Mouse (Mus musculus): ENCODE measurements around the gene Por. TPM values are rescaled to one million over a fixed set of nuclear protein-coding genes. Genes with fewer than 3 reads are reported as not detected.

Gene Por
- total RNA-seq (2014; rRNA removed) (75.2 and 85.5 TPM in 2 replicates), polyA plus RNA-seq (2015; fragmentation: Nextera tagmentation; extraction: Ambion mirVana) (94.1 and 96.5 TPM in 2 replicates)

DNA sequence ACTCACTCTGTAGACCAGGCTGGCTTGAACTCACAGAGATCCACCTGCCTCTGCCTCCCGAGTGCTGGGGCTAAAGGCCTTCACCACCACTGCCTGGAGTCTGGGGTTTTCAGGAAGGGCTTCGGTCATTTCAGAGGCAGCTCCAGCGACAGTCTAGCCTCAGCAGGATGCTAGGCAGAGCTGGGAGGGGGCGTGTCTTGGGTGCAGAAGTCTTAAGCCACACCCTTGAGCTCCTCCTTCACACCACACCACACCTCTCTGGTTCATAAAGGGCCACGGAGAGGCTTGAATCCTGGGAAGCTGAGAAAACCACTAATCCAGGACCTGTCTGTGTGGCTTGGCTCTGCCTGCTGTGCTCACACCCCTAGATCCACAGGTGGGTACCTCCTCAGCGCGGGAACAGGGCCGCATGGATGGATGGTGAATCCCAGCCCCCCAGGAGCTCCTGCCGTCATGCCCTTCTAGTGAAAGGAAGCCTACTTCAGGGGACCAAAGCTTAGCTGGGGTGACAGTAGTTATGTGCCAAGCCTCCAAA, at the start of gene Por:
Gene Por, plus strand, starts transcription at position 293 of the 535 bp plus-strand sequence.
- Histone ChIP-seq H3K4me1 (ENCODE audit: insufficient read depth, low read length) (peaks cover 8% of the 10 kb centered on the region; the same call in 1 of the 2 replicates), H3K36me3 (ENCODE audit: insufficient read depth, low read length) (no peaks in the 10 kb centered on the region), H3K4me3 (ENCODE audit: low read depth, low read length) (no peak within 1 kb of the TSS), H3K4me2 (ENCODE audit: low read depth, low read length, poor library complexity, severe bottlenecking) (no peak within 1 kb of the TSS), H3K9me3 (ENCODE audit: low read length) (no peaks in the 10 kb centered on the region), H3K27ac (ENCODE audit: low read depth, low read length) (no peak within 1 kb of the TSS), H3K9ac (replicated peaks; ENCODE audit: low read length, poor library complexity, severe bottlenecking) (no peak within 1 kb of the TSS), H3K27me3 (ENCODE audit: insufficient read depth, low read length) (no peaks in the 10 kb centered on the region)
- TF ChIP-seq CTCF (IDR thresholded peaks at IDR 0.05) = no peak
- DNase-seq (ENCODE audit: low spot score) = no peak
- no peak for ATAC-seq (ENCODE audit: low FRiP score)
- 29% methylated on average over 9 of the region's 9 CpGs for WGBS

DNA sequence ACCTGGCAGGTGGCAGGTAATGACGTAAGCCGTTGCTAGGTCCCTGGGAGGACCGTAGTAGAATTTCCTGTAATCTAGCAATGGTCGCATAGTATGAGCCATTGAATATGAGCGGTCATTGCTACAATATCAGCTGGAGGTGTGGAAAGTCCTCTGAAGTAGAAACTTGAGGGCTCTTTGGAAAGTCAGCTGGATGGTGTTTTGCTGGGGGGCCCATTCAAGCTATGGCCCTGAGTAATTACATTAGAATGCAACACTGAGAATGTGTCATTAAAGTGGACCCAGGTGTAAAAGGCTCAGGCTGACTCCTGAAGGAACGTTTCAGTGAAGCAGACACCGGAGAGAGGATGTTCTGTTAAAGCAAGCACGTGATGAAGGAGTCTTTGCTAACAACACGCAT, 49.3 kb upstream of the Por start:
- WGBS = 87% methylated on average over 9 of the region's 9 CpGs
- H3K27ac ChIP-seq (ENCODE audit: low read depth, low read length) = no peak overlapping the region
- TF ChIP-seq CTCF (IDR thresholded peaks at IDR 0.05) = no peak
- H3K4me1 ChIP-seq (ENCODE audit: insufficient read depth, low read length) = no peaks in the 10 kb centered on the region
- H3K36me3 ChIP-seq (ENCODE audit: insufficient read depth, low read length) = no peaks in the 10 kb centered on the region
- no peaks in the 10 kb centered on the region for H3K27me3 ChIP-seq (ENCODE audit: insufficient read depth, low read length)
- no peak overlapping the region for H3K4me3 ChIP-seq (ENCODE audit: low read depth, low read length)
- H3K4me2 ChIP-seq (ENCODE audit: low read depth, low read length, poor library complexity, severe bottlenecking) = no peak overlapping the region
- ATAC-seq (ENCODE audit: low FRiP score) = no peak
- no peaks in the 10 kb centered on the region for H3K9me3 ChIP-seq (ENCODE audit: low read length)
- H3K9ac ChIP-seq (replicated peaks; ENCODE audit: low read length, poor library complexity, severe bottlenecking) = no peak overlapping the region
- DNase-seq (ENCODE audit: low spot score) = no peak

DNA sequence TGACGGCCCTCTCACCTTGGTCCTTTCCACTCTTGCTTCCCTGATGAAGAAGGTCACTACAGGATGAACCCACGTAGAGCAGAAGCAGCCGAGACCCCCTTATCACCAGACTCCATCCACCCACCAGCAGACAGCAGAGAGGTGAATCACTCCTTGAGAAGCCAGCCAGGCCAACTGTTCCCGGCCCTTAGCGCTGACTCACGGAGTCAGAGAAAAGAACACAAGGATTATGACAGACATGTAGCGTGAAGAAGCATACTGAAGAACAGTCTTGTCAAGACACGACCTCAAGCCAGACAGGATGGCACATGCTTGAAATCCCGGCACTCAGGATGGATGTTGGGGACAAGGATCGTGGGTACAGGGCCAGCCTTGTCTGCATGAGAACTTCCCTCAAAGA, 48.1 kb upstream of the Por start:
- Histone ChIP-seq H3K4me2 (ENCODE audit: low read depth, low read length, poor library complexity, severe bottlenecking) (no peak overlapping the region), H3K9ac (replicated peaks; ENCODE audit: low read length, poor library complexity, severe bottlenecking) (no peak overlapping the region), H3K9me3 (ENCODE audit: low read length) (no peaks in the 10 kb centered on the region), H3K4me1 (ENCODE audit: insufficient read depth, low read length) (no peaks in the 10 kb centered on the region), H3K36me3 (ENCODE audit: insufficient read depth, low read length) (no peaks in the 10 kb centered on the region), H3K4me3 (ENCODE audit: low read depth, low read length) (no peak overlapping the region), H3K27ac (ENCODE audit: low read depth, low read length) (no peak overlapping the region), H3K27me3 (ENCODE audit: insufficient read depth, low read length) (no peaks in the 10 kb centered on the region)
- WGBS = 85% methylated on average over 10 of the region's 10 CpGs
- DNase-seq (ENCODE audit: low spot score) = no peak
- ATAC-seq (ENCODE audit: low FRiP score) = no peak
- TF ChIP-seq CTCF (IDR thresholded peaks at IDR 0.05) = no peak

DNA sequence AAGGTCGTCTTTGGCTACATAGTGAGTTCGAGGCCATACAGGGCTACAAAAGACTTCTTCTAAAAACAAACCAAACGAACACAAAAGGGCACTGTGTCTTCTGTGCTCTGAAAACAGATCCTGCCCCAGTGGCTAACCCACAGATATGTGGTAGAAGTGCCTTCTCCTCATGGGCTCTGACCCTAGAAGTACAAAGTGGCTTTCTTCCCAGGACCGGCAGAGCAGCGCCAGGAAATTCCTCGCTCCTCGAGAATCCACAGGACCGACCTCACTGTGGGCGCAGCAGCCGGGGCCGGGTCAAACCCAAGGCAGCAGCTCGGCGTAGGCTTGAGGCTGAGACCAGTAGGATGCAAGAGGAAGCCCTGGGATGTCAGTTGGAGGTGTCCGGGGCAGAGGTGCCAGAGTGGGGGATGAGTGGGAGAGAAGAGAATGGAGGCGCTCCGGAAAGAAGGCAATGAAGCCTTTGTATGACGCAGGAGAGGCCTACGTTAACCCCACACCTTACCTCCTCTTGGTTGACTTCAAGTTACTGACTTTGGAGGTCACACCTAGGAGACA, 46.7 kb upstream of the Por start:
- Histone ChIP-seq H3K4me1 (ENCODE audit: insufficient read depth, low read length) (no peaks in the 10 kb centered on the region), H3K4me2 (ENCODE audit: low read depth, low read length, poor library complexity, severe bottlenecking) (no peak overlapping the region), H3K9me3 (ENCODE audit: low read length) (no peaks in the 10 kb centered on the region), H3K27me3 (ENCODE audit: insufficient read depth, low read length) (no peaks in the 10 kb centered on the region), H3K27ac (ENCODE audit: low read depth, low read length) (no peak overlapping the region), H3K9ac (replicated peaks; ENCODE audit: low read length, poor library complexity, severe bottlenecking) (no peak overlapping the region), H3K4me3 (ENCODE audit: low read depth, low read length) (no peak overlapping the region), H3K36me3 (ENCODE audit: insufficient read depth, low read length) (no peaks in the 10 kb centered on the region)
- ATAC-seq (ENCODE audit: low FRiP score) (no peak), DNase-seq (ENCODE audit: low spot score) (no peak)
- no peak for TF ChIP-seq CTCF (IDR thresholded peaks at IDR 0.05)
- WGBS = 85% methylated on average over 18 of the region's 18 CpGs

DNA sequence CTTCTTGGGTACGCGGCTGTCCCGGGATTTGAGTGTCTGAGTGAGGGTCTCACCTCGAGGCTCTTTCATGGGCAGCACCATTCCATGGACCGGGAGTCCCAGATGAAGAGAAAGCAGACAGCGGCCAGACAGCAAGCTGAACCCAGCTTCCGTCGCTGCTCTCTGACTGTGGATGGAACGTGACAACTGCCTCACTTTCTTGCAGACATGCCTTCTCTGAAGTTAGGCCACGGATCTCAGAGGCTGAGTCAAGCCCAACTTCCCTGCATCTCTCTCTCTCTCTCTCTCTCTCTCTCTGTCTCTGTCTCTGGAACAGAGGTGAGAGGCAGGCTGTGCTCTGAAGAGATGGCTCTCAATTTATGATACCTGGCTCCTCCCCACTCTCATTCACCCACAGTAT, 40.9 kb upstream of the Por start:
- Histone ChIP-seq H3K9me3 (ENCODE audit: low read length) (no peaks in the 10 kb centered on the region), H3K27ac (ENCODE audit: low read depth, low read length) (no peak overlapping the region), H3K27me3 (ENCODE audit: insufficient read depth, low read length) (no peaks in the 10 kb centered on the region), H3K9ac (replicated peaks; ENCODE audit: low read length, poor library complexity, severe bottlenecking) (no peak overlapping the region), H3K4me1 (ENCODE audit: insufficient read depth, low read length) (no peaks in the 10 kb centered on the region), H3K4me3 (ENCODE audit: low read depth, low read length) (no peak overlapping the region), H3K4me2 (ENCODE audit: low read depth, low read length, poor library complexity, severe bottlenecking) (no peak overlapping the region), H3K36me3 (ENCODE audit: insufficient read depth, low read length) (no peaks in the 10 kb centered on the region)
- DNase-seq (ENCODE audit: low spot score) (no peak), ATAC-seq (ENCODE audit: low FRiP score) (no peak)
- TF ChIP-seq CTCF (IDR thresholded peaks at IDR 0.05) = no peak
- 29% methylated on average over 10 of the region's 10 CpGs for WGBS

DNA sequence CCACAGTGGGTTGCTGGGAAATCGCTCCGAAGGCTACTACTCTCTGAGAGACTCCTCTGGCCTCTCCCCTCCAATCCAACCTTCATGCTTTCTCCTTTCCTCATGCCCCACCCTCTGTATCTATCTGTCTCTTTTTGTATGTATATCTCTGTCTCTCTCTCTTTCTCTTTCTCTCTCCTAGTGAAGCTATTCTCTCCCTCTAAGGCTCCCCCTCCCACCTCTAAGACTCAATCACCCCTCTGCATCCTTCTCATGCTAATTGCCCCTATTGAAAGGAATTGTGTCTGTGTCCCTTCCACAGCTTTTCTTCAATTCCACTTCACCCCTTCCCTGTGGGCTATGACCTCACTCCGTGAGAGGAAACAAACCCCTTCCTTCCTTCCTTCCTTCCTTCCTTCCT, 40.4 kb upstream of the Por start:
- DNase-seq (ENCODE audit: low spot score) = no peak
- Histone ChIP-seq H3K4me2 (ENCODE audit: low read depth, low read length, poor library complexity, severe bottlenecking) (no peak overlapping the region), H3K27me3 (ENCODE audit: insufficient read depth, low read length) (no peaks in the 10 kb centered on the region), H3K9me3 (ENCODE audit: low read length) (no peaks in the 10 kb centered on the region), H3K27ac (ENCODE audit: low read depth, low read length) (no peak overlapping the region), H3K36me3 (ENCODE audit: insufficient read depth, low read length) (no peaks in the 10 kb centered on the region), H3K4me1 (ENCODE audit: insufficient read depth, low read length) (no peaks in the 10 kb centered on the region), H3K4me3 (ENCODE audit: low read depth, low read length) (no peak overlapping the region), H3K9ac (replicated peaks; ENCODE audit: low read length, poor library complexity, severe bottlenecking) (no peak overlapping the region)
- WGBS = 71% methylated on average over 3 of the region's 3 CpGs
- no peak for TF ChIP-seq CTCF (IDR thresholded peaks at IDR 0.05)
- ATAC-seq (ENCODE audit: low FRiP score) = no peak
